Mouse (Mus musculus): ENCODE data around the gene Slc30a1.

Slc30a1 gene

DNA sequence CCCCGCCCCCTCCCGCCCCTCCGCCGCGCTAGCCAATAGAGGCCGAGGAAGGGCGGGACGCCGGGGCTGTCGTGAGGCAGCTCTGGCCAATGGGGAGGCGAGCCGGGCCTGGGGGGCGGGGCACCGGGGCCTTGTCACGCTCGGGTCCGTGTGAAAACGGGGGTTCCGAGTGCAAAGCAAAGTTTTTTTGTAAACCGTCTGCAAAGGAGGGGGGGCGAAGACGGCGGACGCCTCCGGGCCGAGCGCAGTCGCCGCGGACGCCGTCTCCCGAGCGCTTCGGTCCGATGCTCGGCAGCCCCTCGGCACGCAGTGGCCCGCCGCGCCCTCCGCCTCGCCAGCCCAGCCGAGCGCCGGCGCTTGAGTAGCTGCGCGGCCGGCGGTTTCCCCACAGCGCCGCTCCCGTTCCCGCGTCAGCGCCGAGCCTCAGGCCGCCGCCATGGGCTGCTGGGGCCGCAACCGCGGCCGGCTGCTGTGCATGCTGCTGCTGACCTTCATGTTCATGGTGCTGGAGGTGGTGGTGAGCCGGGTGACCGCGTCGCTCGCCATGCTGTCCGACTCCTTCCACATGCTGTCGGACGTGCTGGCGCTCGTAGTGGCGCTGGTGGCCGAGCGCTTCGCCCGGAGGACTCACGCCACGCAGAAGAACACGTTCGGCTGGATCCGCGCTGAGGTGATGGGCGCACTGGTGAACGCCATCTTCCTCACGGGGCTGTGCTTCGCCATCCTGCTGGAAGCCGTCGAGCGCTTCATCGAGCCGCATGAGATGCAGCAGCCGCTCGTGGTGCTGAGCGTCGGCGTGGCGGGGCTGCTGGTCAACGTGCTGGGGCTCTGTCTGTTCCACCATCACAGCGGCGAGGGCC, at the start of gene Slc30a1:
TSS of gene Slc30a1 (plus strand) at position 197 of the 860 bp plus-strand sequence.
- in situ Hi-C loops (cut with MboI; ENCODE audit: low sequenced_read_pairs) = no loop called here

DNA sequence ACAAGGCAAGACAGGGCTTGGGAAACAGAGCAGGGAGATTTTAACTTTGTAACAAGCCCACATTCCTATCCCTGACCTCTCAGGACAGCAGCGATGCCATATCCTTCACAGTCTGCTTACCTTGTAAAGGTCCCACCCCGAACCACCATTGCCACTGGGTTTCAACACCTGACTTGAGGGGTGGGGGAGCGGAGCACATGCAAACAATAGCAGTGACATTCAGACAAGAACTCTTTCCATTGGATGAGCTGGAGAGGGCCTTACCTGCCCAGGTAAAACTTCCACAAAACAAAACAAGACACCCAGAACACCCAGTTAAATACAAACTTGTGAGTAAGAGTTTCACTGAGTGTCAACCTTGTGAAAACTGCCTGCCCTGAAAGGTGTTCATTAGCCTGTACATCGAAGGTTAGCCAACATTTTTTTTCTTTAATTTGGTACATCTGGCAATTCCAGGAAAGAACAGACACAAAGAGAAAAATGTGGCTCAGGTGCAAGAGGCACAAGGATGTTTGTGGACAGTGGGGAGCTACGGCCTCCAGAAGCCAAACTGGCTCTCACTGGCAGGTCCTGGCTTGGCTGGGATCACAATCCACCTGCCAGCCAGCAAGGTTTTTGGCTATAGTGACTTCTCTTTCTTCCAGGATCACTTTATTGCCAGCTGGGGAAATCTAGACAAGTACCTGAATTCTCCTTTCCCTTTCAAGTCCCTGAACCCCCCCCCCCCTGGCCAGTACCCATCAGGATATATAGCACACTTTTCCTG, 49.5 kb upstream of the Slc30a1 start:
- in situ Hi-C loops (cut with MboI; ENCODE audit: low sequenced_read_pairs) = no loop called here

DNA sequence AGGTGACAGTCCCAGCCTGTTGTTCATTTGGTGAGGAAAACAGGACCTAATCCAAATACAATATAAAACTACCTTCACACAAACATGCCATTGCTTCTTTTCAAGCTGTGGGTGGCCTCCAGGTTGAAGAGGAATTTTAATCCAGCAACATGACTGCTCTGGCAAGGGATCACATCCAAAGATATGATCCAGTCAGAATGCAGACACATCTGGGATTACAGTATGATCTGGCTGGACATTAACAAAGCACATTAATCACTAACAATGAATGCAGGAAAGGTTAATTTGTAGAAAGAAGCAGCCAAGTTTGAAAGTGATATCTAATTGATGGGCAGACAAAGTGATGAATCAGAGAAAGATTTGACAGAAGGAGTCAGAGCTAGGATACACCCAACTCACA, 48.4 kb upstream of the Slc30a1 start:
- in situ Hi-C loops (cut with MboI; ENCODE audit: low sequenced_read_pairs) = no loop called here

DNA sequence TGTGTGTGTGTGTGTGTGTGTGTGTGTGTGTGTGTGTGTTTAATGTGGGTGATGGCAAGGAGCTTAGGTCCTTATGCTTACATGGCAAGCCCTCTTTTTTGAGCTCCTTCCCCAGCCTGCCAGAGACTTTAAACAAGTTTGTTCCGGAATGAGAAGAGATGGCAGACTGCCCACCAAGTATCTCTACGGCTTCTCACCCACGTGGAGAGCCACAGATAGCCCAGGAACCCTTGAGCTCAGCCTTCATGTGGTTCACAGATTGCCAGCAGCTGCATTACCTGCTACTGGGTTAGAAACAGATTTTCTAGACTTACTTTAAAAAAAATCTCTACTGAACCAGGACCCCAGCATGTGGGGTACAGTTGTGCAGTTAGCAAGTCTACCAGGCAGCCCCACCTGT, 46.7 kb upstream of the Slc30a1 start:
- in situ Hi-C loops (cut with MboI; ENCODE audit: low sequenced_read_pairs) = no loop called here

DNA sequence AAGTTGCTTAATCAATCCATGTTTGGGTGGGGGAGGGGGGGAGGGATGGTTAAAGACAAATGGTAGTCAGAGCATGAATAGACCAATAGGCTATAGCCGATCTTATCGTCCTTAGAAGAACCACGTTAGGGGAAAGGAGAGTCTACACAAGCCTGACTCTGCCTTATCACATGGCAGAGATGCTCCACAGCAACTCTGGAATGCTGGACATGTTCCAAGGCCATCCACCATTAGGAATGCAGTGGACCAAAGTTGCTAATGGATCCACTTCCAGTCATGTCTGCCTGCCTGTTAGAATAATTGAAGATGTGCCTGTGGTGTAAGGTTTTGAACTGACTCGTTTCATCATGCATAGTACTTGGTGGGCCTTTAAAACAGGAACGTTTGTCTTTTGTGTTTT, 45.3 kb upstream of the Slc30a1 start:
- in situ Hi-C loops (cut with MboI; ENCODE audit: low sequenced_read_pairs) = no loop called here

DNA sequence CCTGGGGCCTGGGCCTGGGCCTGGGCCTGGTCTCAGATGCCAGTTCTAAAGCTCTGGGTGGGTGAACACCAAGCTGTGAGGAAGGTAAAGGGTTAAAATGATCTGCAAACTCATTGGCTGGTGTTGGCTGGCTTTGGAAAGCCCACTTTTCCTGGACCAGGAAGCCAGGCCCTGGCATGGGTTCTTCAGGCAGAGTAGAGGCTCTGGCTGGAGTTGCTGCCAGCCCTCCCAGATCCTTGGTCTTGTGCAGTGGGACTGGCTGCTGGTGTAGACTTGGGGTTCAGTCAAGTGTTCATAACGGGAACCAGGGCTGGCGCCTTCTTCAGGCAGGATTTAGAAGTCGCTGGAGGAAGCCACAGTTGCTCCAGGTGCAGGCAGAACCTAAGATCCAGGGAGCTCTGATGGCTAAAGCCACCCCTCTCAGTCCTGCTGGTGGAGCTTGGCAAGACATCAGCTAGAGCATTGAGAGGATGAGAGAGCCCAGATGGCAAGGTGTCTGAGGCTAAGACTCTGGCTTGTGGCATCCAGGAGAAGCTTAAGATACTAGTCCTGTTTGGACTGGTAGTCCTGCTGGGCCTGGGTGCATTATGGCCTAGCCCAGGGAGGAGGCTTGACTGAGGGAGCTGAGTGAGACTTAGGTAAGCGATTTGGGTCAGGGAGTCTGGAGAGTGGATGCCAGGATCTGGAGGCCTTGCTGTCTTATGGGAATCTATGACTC, 42.6 kb upstream of the Slc30a1 start:
- in situ Hi-C loops (cut with MboI; ENCODE audit: low sequenced_read_pairs) = no loop called here

DNA sequence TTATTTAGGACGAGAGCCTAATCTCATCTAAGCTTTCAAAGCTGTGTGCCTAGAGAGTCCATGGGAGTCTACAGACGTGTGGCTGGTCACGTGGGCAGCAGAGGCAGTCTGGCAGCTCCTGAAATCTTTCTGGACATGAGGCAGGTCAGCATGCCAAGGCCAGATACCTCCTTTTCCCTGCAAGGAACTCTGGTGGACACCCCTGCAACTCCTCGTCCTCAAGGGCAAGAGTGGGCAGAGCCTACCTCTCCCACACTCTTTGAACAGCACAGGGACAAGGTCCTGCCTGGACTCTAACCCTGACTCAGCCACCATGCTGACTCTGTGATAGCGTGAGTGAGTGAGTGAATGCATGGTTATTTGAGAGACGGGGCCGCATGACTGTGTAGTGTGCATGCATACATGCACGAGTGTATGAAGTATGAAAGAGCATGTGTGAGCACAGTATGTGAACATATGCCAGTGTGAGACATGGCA, 42.0 kb upstream of the Slc30a1 start:
- in situ Hi-C loops (cut with MboI; ENCODE audit: low sequenced_read_pairs) = no loop called here

DNA sequence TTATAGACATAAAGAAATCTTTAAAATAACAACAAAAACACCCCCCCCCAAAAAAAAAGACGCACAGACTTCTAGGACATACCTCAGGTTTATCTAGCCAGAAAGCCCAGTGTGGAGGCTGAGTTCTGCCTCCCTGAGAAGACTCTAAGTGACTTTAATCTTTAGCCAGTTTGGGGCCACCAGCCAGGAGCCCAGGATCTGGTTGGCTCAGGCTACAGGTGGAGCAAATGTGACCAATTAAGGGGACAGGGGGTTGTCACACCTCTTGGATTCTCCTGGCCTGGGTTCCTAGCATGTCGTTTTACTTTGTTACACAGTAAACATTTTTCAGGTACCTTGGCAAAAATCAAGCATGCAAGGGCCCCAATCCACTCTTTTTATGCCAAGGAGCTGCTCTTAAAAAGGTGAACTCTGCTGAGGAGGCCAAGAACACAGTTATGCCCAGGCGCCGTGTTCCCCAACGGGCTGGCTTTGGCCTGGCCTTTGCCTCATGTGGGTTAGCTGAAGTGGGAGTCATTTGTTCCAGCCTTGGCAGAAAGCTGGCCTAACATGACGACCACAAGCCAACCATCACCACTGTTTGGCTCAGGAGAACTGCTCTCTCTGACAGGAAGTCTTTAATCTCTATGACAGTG, 34.4 kb upstream of the Slc30a1 start:
- in situ Hi-C loops (cut with MboI; ENCODE audit: low sequenced_read_pairs) = no loop called here

DNA sequence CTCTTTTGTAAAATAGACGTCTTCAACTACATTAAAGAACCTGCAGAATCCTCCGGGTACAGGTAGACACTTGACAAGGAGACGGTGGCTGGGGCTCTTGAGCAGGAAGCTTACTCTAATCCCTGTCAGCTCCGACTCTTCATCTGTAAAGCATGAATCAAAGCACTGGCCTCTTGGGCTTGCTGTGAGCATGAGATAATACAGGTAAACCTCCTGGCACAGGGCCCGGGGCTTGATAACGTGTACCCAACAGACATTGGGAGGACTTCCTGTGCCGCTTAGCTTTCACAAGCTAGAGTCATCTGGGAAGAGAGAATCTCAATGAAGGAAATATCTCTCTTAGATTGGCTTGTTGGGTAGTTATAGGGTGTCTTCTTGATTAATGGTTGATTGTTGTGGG, 31.6 kb upstream of the Slc30a1 start:
- in situ Hi-C loops (cut with MboI; ENCODE audit: low sequenced_read_pairs) = no loop called here

DNA sequence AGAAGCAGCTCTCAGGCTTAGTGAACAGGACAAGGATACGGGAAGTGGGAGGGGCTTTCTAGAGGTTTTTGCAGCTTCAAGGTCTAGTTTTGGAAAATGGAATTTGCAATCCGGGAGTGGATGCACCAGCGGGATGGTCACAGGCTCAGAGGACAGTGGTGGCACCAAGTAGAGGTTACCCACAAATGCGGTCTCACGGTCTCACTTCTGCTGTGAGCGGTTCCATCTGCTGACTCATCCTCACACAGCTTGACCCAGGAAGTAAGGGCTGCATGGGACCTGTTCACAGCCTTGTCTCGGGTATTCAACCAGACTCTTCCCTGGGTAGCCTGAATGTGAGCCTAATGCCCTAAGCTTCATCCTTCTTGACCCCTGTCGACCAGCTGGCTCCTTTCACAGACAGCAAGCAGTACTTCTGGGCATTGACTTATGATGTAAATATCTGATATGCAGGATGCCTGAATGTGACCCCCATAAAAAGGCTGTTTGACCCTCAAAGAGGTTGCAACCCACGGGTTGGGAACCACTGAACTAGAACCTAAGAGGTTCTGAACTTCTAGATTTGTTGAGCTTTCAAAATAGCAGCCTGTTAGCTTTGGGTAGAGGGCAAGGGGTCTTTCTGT, 30.8 kb upstream of the Slc30a1 start:
- in situ Hi-C loops (cut with MboI; ENCODE audit: low sequenced_read_pairs) = no loop called here

DNA sequence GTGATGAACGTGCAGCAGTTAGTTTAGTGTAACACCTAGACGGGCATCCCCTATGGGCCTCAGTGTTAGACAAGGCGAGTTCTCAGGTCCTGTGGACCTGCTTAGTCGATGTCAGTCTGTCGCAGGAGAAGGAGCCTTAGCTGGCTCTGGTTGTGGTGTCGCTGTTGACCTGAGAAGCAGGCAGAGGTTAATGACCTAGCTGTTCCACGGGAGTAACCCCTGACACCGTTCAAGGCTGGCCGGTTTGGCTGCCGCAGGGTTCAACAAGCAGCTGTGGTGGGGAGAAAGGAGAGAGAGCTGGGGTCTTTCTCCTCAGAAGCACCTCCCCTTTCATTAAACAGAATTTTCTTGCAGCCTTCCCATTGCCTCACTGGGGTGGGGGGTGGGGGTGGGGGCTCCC, 28.9 kb upstream of the Slc30a1 start:
- in situ Hi-C loops (cut with MboI; ENCODE audit: low sequenced_read_pairs) = no loop called here

DNA sequence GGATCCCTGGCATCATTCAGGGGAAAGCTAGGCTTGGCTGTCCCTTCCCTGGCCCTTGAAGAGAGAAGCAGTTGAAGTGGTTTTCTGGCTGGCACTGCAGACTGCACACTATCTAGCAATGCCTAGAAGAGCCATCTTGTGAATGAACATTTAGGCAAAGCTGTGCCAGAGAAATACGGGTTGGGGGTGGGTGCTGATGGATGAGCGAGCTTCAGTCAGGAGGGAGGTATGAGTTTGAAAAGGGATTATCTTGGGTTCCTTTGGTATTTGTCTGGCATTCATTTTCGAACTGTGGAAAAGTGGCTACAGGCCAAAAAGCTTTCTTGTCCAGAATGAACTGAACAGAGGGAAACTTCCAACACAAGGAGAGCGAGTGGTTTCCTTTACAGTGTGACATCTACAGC, 28.0 kb upstream of the Slc30a1 start:
- in situ Hi-C loops (cut with MboI; ENCODE audit: low sequenced_read_pairs) = no loop called here

DNA sequence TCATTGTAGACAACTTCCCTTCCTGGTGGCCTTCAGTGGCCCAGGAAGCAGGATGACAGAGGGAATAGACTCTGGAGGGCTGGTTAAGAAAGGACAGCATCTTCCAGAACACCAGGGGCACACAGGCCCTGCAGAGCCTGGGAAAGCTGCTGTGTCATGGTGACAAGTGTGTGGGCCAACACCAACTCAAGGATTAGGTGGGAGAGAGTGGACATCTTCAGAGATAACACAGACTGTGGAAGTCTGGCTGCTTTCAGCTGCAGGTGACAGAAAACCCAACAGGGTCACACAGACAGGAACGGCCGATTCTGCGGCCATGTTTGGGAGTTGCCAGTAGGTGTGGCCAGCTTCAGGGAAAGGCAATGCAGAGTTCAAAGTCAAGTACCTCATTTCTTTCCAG, 26.3 kb upstream of the Slc30a1 start:
- in situ Hi-C loops (cut with MboI; ENCODE audit: low sequenced_read_pairs) = no loop called here

DNA sequence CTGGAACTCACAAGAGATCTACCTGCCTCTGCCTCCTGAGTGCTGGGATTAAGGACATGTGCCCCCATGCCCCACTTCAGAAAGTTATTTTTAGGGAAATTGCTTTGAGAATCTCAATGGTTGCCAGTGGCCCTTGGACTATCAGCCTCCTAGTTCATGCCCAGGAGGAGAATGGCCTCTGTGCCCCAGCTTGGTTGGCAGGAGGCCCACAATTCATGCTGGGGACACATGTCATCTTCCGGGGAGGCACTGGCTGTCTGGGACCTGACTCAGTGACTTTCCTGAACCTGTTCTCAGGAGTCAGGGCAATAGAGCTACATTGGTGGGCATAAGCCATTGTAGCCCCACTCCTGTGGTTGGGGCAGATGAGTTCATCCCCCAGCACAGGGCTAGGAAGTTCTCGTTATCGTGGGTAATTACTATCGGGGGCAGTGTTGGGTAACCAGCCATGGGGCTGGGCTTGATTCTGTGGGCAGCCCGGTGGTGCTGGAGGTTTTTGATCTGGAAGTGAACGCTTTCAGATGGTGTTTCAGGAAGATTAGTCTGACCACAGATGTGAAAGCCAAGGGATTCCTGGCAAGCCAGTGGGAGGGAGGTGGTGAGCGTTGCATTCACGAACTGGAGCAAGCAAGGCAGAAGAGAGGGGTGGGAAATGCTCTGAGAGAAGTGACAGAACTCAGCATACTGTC, 25.5 kb upstream of the Slc30a1 start:
- in situ Hi-C loops (cut with MboI; ENCODE audit: low sequenced_read_pairs) = no loop called here

DNA sequence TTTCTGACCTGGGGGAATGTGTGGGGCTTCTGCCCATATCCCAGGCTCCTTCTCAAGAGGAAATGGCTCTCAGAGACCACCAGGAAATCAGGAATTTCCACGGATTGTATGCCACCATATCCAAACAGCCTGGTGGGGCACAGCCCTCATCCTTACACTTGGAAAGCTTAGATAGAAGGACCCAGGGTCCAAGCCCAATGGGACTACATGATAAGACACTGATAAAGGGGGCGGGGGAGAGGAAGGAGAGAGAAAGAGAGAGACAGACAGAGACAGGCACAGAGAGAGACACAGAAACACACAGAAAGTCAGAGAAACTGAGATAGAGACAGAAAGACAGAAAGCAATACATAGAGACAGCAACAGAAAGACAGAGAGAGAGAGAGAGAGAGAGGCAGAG, 24.9 kb upstream of the Slc30a1 start:
- in situ Hi-C loops (cut with MboI; ENCODE audit: low sequenced_read_pairs) = no loop called here

DNA sequence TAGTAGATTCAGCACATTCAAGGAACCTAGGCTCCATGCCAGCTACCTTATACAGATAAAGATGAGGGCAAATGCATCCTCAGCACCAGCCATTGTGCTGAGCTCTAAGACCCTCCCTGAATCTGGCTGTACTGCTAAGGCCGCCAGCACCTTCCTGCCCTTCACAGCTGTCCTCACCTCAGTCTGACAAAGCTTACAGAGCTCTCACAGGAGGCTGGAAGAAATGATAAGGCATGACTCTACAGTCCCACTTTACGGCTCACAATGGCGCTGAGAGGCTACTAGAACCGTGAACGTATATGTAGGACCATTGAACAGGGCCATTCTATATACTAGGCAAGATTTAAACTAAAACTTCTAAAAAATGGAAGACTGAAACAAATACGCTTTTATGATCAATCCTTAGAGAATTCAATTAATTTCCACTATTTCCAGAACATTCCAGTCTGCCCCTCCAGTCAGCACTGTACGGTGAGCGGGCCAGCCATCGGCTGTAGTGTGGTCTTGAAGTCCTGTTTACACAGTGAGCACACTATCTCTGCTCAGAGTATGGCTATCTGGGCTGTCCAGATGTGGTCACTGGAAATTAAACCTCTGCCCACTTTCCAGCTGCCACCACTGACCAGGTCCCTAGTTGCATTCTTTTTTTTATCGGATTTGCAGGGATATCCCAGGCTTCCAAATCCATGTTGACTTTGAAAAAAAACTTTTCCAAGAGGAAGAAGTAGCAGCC, 23.9 kb upstream of the Slc30a1 start:
- in situ Hi-C loops (cut with MboI; ENCODE audit: low sequenced_read_pairs) = no loop called here

DNA sequence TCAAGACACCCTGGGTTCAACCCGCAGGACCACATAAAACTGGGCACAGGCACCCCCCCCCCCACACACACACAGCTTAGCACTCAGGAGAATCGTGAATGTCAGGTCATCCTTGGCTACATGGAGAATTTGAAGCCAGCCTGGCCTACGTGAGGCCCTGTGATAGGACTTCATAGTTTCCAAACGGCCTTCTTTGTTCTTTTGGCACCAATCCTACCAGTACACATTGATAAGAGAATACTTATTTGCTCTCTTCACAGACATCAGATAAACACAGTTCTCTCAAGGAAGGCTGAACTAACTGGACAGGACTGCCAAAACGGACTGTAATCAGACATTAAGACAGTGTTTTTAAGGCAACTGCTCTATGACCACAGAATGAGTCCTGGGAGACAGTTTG, 22.9 kb upstream of the Slc30a1 start:
- in situ Hi-C loops (cut with MboI; ENCODE audit: low sequenced_read_pairs) = no loop called here

DNA sequence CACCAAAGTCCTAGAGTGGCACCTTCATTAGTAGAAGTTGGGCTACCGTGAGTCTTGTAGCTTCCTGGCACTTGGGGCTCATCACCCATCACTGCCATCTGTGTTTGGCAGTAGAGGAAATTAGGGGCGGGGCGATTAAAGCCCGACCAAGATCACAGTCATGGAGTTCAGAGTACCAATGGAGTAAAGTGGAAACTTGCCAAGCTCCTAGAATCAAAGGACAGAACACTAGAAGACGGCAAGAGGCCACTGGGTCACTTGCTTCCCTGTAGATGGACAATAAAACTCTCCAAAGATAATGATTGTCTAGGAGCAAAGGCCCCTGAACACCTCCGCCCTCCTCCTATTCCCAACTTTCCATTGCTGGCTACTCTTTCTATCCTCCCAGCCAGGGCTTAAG, 14.7 kb upstream of the Slc30a1 start:
- in situ Hi-C loops (cut with MboI; ENCODE audit: low sequenced_read_pairs) = no loop called here

DNA sequence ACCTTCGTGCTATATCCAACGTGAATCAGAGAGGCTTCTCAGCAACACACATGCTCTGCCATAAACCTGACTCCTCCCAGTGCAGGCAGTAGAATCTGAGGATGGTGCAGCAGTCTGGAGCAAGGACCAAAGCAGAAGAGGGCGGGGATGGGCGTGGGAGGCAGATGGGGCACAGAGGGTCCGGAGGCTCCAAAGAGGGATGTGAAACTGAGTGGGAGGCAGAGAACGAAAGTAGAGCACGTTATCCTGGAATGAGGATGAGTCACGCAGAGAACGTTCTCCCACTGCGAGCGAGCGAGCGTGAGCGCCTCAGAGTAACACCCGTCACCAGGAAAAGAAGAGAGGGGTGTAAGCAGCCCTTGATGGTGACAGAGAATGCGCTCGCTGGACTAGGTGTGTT, 12.2 kb upstream of the Slc30a1 start:
- in situ Hi-C loops (cut with MboI; ENCODE audit: low sequenced_read_pairs) = no loop called here

All from CH12F3 (cell line).